Mouse (Mus musculus) cerebellum, adult 18-20 months (tissue): ENCODE results near the gene Ang6.
A peak's percentile ranks its signal among the peaks of the same experiment; 100 is the strongest.
"Not testable (repeated sequence)": the region's sequence is repeated elsewhere in the genome, so short reads cannot be mapped to it uniquely, and the experiment has no call there.

Experiments used
- DNase-seq, 2 experiments: peaks; one replicate each; pipeline ENCODE4 v3.0.0; 2021

Gene Ang6

DNA sequence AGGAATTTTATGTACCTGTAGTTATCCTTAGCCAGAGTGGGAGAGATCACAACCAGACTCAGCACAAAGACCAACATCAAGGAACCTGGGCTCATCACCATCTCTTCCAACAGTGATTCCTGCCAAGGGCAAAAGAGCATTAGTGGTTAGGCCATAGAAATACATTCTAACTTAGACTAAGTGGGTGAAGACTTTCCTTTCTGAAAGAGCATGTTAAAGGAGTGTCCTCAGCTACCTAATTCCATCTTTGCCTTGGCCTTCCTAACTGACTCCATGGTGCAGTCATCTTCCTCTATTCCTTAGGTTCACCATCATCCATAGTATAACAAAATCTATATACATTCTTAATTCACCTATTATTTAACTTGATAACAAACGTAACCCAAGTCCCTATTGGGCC, at the start of gene Ang6:
Gene Ang6 (minus strand): TSS at position 101 of the 400 bp plus-strand sequence.
- DNase-seq, result no peak

DNA sequence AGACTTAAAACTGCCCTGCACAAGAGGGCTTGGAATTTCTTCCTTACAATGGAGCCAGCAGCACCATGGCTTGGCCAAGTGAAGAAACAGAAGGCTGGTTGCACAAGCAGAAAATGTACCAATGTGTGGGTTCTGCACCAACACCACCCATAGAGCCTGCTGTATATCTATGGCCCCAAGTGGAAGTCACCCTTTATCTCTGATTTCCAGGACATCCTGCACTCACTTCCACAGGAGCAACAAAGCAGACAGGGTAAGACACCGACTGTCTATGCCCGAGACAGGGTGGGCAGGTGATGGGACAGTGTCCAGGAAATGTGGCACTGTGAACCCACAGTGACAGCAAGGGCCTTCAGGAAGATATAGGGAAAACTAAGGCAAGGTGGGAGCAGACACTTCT, 44.5 kb upstream of the Ang6 start:
- DNase-seq, result not testable (repeated sequence)

DNA sequence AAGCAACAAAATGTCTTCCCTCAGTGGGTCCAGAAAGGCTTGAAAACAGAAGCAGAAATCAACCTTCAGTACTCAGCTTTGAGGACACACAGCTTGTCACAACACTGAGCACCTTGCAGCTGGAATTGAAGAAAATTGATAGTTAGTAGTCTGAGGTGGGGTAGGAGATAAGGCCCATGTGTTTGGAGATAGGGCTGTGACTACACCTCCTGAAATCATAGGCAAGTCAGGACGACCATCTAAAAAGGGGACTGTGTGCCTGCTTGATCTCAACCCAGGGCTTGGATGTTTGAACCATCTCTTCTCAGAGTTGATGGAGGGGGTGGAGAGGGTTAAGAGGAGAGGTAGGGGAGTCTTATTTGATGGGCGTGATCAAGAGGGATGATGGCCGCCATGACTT, 29.8 kb upstream of the Ang6 start:
- DNase-seq, result not testable (repeated sequence)

DNA sequence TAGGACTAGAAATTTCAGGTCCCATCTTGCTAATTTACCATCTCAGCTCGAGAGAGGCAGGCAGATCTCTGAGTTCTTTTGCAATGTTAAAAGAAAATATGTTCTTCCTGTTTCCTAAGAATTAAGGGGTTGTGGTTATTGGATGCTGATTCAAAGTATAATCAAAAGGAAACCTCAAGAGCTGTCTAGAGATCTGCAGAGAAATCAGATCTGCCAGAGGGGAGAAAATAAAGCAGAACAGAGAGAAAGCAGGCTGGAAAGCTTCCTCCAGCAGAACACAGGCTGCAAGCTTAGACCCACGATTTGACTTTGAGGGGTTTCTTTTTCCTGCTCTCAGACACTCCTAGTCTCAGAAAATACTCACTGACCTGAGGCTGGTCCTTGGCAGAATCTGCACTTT, 7.6 kb upstream of the Ang6 start:
- DNase-seq, result not testable (repeated sequence)

DNA sequence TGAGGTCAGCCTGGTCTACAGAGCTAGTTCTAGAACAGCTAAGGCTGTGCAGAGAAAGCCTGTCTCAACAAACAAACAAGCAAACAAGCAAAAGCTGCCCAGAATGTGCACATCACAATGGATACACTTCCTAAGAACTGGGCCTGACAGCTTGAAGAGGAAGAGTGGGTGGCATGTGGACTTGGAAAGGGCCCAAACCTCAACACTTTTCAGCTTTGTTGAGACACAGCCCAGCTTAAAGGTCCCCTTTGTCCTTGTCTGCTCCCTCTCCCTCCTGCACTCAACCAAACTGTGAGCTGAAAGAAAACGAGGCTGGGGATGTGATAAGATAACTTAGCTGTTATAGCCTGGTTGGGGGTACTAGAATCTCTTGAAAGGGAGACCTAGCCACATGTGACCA, 6.0 kb upstream of the Ang6 start:
- not testable (repeated sequence) for DNase-seq

DNA sequence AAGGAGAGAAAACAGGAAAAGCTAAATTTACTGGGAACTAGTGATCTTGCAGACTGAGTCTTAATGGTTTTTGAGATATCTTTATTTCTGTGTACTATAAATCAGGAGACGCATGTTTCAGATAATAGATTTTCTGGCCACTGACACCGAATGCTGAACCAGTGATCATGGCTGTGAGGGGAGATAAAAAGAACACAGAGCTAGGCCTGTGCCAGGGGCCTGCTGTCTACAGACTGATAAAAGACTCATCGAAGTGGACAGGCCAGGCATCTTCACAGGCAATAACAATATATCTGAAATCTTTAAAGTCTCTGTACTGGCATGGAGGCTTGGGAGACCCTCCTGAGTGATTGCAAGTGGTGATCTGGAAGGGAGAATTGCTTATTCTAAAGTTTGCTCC, 469 bp downstream of the Ang6 start:
- no peak for DNase-seq

DNA sequence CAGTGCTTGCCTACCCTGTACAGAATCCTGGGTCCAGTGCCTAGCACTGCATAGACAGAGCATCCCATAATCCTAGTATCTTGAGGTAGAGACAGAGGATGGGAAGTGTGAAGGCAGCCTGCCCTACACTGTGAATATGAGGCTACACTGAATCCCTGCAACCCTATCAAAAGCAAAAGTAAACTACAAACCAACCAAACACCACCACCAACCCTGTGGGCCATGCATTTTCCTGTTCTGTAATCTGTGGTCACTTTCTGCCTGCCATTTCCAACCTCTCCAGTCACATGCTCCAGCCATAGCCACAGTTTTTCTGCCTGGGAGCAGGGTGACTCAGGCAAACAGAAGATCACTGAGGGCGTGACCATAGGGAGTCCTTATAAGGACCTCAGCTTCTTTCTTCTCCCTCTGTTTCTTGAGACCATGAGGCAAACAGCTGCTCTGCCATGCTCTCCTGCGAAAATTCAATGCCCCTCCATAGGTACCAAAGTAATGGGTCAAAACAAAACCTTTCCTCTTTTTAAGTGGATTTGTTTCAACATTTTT, 3.5 kb downstream of the Ang6 start:
- DNase-seq, result not testable (repeated sequence)

DNA sequence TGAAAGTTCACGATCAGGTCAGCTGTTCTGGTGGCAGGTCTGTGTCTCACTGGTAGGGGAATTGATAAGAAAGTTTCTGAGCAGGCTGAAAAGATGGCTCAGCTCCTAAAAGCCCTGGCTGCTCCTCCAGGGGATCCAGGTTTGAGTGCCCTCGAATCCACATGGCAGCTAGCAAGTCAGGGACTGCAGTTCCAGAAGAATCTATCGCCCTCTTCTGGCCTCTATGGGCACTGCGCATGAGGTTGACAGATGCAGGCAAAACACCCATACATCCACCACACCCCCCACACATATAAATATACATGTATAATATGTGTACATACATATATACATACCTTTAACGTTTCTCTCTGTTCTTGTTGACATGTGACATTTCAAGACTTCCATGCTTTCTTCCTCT, 14.7 kb downstream of the Ang6 start:
- DNase-seq, result peak; percentile 51 to 56

DNA sequence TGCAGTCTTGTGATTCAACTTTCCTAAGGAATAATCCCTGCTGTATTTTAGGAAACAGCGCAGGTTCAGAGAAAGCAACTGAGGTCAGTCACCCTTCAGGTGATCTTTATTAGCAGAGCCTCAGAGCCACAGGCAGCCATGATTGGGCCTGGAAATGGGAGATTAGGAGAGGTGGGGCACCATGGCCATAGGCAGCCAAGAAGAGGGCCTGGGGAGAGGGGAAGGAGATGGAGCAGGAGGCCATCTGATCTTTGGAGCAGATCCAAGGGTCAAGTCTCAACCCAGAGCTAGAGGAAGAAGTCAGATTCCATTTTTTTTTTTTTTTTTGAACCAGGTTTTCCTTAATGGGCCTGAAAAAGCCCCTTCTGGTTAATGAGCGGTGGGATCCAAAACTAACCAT, 15.9 kb downstream of the Ang6 start:
- no peak for DNase-seq

DNA sequence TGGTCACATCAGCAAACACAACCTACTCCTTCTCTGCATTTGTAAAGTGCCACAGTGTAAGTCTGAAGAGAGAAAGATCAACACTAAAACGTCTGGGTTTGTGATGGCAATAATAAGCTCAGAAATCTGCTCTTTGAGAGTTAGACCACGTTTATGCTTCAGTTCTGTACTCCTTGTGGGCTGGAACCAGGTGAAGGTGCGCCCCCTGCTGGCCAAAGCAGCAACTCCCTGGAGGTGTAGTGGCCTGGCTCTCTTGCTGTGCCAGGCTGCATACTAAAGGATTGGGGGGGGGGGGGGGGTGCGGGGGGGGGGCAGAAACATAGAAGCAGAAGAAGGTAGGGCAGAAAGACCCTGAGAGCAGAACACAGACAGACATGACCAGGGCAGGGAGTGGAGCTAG, 18.2 kb downstream of the Ang6 start:
- peak; percentile 10 to 19 for DNase-seq

DNA sequence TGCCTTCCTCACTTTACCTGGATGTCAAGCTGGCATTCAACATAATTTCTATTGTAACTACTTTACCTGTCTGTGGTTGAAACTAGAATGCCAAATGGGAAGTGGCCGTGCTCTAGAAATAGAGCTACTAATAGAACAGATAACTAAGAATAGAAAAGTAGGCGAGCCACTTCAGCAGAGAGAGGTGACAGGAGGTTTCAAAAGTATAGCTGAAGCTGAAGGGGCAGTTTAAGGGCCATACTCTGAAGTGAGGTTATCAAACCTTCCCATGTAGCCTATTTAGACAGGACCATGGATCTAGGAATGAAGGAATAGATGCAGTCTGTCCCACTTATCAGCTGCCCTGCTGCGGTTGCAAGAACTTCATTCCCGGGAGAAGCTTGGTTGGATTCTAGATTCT, 18.6 kb downstream of the Ang6 start:
- no peak for DNase-seq

DNA sequence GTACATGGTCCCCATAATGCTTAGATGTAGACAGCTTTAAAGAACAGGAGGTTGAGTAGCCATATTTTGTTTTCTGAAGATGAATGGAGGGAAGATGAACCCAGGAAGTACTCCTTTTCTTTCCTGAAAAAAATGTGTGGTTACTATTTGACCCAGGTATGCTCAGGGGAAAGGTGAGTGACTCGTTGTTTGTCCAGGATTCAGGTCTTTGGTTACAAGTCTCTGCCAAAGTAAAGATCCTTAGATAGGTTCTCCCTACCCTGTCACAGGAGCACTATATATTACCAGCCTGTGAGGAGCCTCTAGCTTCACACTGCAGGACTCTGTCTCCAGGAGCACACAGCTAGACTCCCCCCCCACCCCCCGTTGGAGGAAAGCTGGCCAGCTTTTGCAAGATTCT, 45.3 kb downstream of the Ang6 start, which contains the start of gene Ang5:
Gene Ang5 (plus strand): TSS at position 301 of the 400 bp plus-strand sequence.
- not testable (repeated sequence) for DNase-seq

DNA sequence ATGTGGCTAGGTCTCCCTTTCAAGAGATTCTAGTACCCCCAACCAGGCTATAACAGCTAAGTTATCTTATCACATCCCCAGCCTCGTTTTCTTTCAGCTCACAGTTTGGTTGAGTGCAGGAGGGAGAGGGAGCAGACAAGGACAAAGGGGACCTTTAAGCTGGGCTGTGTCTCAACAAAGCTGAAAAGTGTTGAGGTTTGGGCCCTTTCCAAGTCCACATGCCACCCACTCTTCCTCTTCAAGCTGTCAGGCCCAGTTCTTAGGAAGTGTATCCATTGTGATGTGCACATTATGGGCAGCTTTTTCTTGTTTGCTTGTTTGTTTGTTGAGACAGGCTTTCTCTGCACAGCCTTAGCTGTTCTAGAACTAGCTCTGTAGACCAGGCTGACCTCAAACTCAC, 47.0 kb downstream of the Ang6 start:
- not testable (repeated sequence) for DNase-seq

DNA sequence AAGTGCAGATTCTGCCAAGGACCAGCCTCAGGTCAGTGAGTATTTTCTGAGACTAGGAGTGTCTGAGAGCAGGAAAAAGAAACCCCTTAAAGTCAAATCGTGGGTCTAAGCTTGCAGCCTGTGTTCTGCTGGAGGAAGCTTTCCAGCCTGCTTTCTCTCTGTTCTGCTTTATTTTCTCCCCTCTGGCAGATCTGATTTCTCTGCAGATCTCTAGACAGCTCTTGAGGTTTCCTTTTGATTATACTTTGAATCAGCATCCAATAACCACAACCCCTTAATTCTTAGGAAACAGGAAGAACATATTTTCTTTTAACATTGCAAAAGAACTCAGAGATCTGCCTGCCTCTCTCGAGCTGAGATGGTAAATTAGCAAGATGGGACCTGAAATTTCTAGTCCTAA, 48.7 kb downstream of the Ang6 start:
- DNase-seq, result not testable (repeated sequence)
